Mouse (Mus musculus) hindbrain, embryonic 14.5 days (tissue): ENCODE results near the gene Cep104. TPM values are rescaled to one million over a fixed set of nuclear protein-coding genes. Genes with fewer than 3 reads are reported as not detected.
A peak's percentile ranks its signal among the peaks of the same experiment; 100 is the strongest.

Experiments used
- ATAC-seq: fragments of 200-750 bp; cut with Nextera tagmentation; 2 replicates; pipeline ENCODE4 v1.8.0; 2017; ENCODE audit warnings: moderate number of reproducible peaks, mild to moderate bottlenecking, moderate TSS enrichment, moderate library complexity; ENCODE audit not compliant: low FRiP score
- DNase-seq: peaks from one replicate; pipeline ENCODE4 v3.0.0-alpha.2; 2015; ENCODE audit warnings: low spot score
- H3K27ac ChIP-seq: fragments of 300-500 bp; sonication (generic); 2 replicates; pipeline ENCODE4 v1.5.1; 2014; ENCODE audit warnings: mild to moderate bottlenecking, moderate library complexity
- H3K27me3 ChIP-seq: fragments of 300-500 bp; sonication (generic); 2 replicates; pipeline ENCODE4 v1.6.1; 2014; ENCODE audit warnings: mild to moderate bottlenecking, low read length, mixed read lengths; ENCODE audit not compliant: control insufficient read depth, insufficient read depth
- H3K36me3 ChIP-seq: fragments of 300-500 bp; sonication (generic); replicated peaks from 2 replicates; pipeline ENCODE4 v1.6.1; 2014; ENCODE audit not compliant: control insufficient read depth, insufficient read depth
- H3K4me1 ChIP-seq: fragments of 300-500 bp; sonication (generic); replicated peaks from 2 replicates; pipeline ENCODE4 v1.6.1; 2014; ENCODE audit warnings: antibody characterized with exemption, low read length, mixed read lengths; ENCODE audit not compliant: control insufficient read depth, insufficient read depth
- H3K4me2 ChIP-seq: fragments of 300-500 bp; sonication (generic); replicated peaks from 2 replicates; pipeline ENCODE4 v1.6.1; 2014; ENCODE audit warnings: mild to moderate bottlenecking, moderate library complexity
- H3K4me3 ChIP-seq: fragments of 300-500 bp; sonication (generic); replicated peaks from 2 replicates; pipeline ENCODE4 v1.5.1; 2014; ENCODE audit warnings: mild to moderate bottlenecking, low read length
- H3K9ac ChIP-seq: fragments of 300-500 bp; sonication (generic); 2 replicates; pipeline ENCODE4 v1.6.1; 2014
- H3K9me3 ChIP-seq: fragments of 300-500 bp; sonication (generic); 2 replicates; pipeline ENCODE4 v1.6.1; 2016; ENCODE audit warnings: low read length; ENCODE audit not compliant: control insufficient read depth
- WGBS: fragments of 180-500 bp; shearing (Covaris S2); extraction: QIAGEN DNeasy Blood & Tissue Kit; methylation state at CpG from one replicate; pipeline ENCODE4 v1.1.7; 2014; 5-methylcytosine and 5-hydroxymethylcytosine counted together
- polyA plus RNA-seq: library from polyadenylated mRNA; unstranded; fragments of >200 nt; fragmentation: Nextera tagmentation; extraction: Ambion mirVana; gene quantifications from 2 replicates; pipeline ENCODE4 v1.2.1, GENCODE M21; 2014

Gene Cep104
- 15.3 and 16.4 TPM in 2 replicates for polyA plus RNA-seq

GRCm38 (mm10) chr4:153974431-153975291 lies at the start of gene Cep104, which contains the start of gene Dffb:
Gene Cep104 (plus strand): TSS chr4:153975194.
Gene Dffb (minus strand): TSS chr4:153975126.
- H3K9ac ChIP-seq = peak within 1 kb of the TSS; percentile 87
- H3K27me3 ChIP-seq = no peaks in the 10 kb centered on the region
- DNase-seq (peak; percentile 95), ATAC-seq (peak; percentile 98)
- H3K36me3 ChIP-seq = peaks cover 32% of the 10 kb centered on the region
- peak within 1 kb of the TSS; percentile 92 for H3K4me2 ChIP-seq
- H3K27ac ChIP-seq = peak within 1 kb of the TSS; percentile 65
- H3K9me3 ChIP-seq = no peaks in the 10 kb centered on the region
- H3K4me1 ChIP-seq = peaks cover 15% of the 10 kb centered on the region
- peak within 1 kb of the TSS; percentile 89 for H3K4me3 ChIP-seq
- 2% methylated on average over 68 of the region's 68 CpGs for WGBS

GRCm38 (mm10) chr4:153928772-153929299 lies 46.2 kb upstream of the Cep104 start:
- ATAC-seq = no peak
- H3K27ac ChIP-seq = no peak overlapping the region
- DNase-seq = no peak

GRCm38 (mm10) chr4:153929425-153929824 lies 45.6 kb upstream of the Cep104 start:
- no peak overlapping the region for H3K9ac ChIP-seq
- H3K4me3 ChIP-seq = no peak overlapping the region
- 64% methylated on average over 10 of the region's 10 CpGs for WGBS
- DNase-seq (no peak), ATAC-seq (0 out of 2 replicates have a peak, but pooled peaks have one; percentile 6)
- H3K36me3 ChIP-seq = no peaks in the 10 kb centered on the region
- H3K27ac ChIP-seq = no peak overlapping the region
- no peak overlapping the region for H3K4me2 ChIP-seq
- H3K4me1 ChIP-seq = no peaks in the 10 kb centered on the region
- H3K27me3 ChIP-seq = no peaks in the 10 kb centered on the region
- H3K9me3 ChIP-seq = no peaks in the 10 kb centered on the region

More at GRCm38 (mm10) chr4:153928772-153929299, 46.2 kb upstream of the Cep104 start:
- no peak overlapping the region for H3K9ac ChIP-seq
- H3K4me3 ChIP-seq = no peak overlapping the region
- H3K36me3 ChIP-seq = no peaks in the 10 kb centered on the region
- no peaks in the 10 kb centered on the region for H3K4me1 ChIP-seq
- no peaks in the 10 kb centered on the region for H3K27me3 ChIP-seq
- no peaks in the 10 kb centered on the region for H3K9me3 ChIP-seq
- H3K4me2 ChIP-seq = no peak overlapping the region
- WGBS = 38% methylated on average over 11 of the region's 11 CpGs

- no peak overlapping the region for H3K4me2 ChIP-seq
- ATAC-seq (0 out of 2 replicates have a peak, but pooled peaks have one; percentile 11), DNase-seq (no peak)
- no peak overlapping the region for H3K27ac ChIP-seq
- H3K9ac ChIP-seq = no peak overlapping the region
- 49% methylated on average over 4 of the region's 4 CpGs for WGBS
- no peaks in the 10 kb centered on the region for H3K36me3 ChIP-seq
- no peak overlapping the region for H3K4me3 ChIP-seq
- H3K9me3 ChIP-seq = no peaks in the 10 kb centered on the region
- no peaks in the 10 kb centered on the region for H3K27me3 ChIP-seq
- no peaks in the 10 kb centered on the region for H3K4me1 ChIP-seq
Measured at GRCm38 (mm10) chr4:153929921-153930320, 45.1 kb upstream of the Cep104 start.

GRCm38 (mm10) chr4:153943243-153943642 lies 31.8 kb upstream of the Cep104 start:
- no peak overlapping the region for H3K9ac ChIP-seq
- ATAC-seq = no peak
- 53% methylated on average over 4 of the region's 4 CpGs for WGBS

GRCm38 (mm10) chr4:153944261-153944660 lies 30.7 kb upstream of the Cep104 start:
- H3K36me3 ChIP-seq = no peaks in the 10 kb centered on the region
- no peak overlapping the region for H3K27ac ChIP-seq
- WGBS = 52% methylated on average over 6 of the region's 6 CpGs
- no peak overlapping the region for H3K4me3 ChIP-seq
- ATAC-seq (no peak), DNase-seq (no peak)
- no peaks in the 10 kb centered on the region for H3K27me3 ChIP-seq
- H3K4me2 ChIP-seq = no peak overlapping the region
- no peak overlapping the region for H3K9ac ChIP-seq
- H3K4me1 ChIP-seq = no peaks in the 10 kb centered on the region
- no peaks in the 10 kb centered on the region for H3K9me3 ChIP-seq

More at GRCm38 (mm10) chr4:153943243-153943642, 31.8 kb upstream of the Cep104 start:
- no peak overlapping the region for H3K27ac ChIP-seq
- H3K9me3 ChIP-seq = no peaks in the 10 kb centered on the region
- no peak overlapping the region for H3K4me3 ChIP-seq
- DNase-seq = peak; percentile 65
- H3K36me3 ChIP-seq = no peaks in the 10 kb centered on the region
- no peaks in the 10 kb centered on the region for H3K4me1 ChIP-seq
- no peak overlapping the region for H3K4me2 ChIP-seq
- no peaks in the 10 kb centered on the region for H3K27me3 ChIP-seq

- no peak overlapping the region for H3K27ac ChIP-seq
- H3K4me3 ChIP-seq = no peak overlapping the region
- no peaks in the 10 kb centered on the region for H3K4me1 ChIP-seq
- no peak overlapping the region for H3K4me2 ChIP-seq
- H3K27me3 ChIP-seq = no peaks in the 10 kb centered on the region
- H3K9me3 ChIP-seq = no peaks in the 10 kb centered on the region
- 81% methylated on average over 6 of the region's 6 CpGs for WGBS
- DNase-seq (no peak), ATAC-seq (no peak)
- H3K9ac ChIP-seq = no peak overlapping the region
- no peaks in the 10 kb centered on the region for H3K36me3 ChIP-seq
Measured at GRCm38 (mm10) chr4:153945741-153946140, 29.3 kb upstream of the Cep104 start.

GRCm38 (mm10) chr4:153950372-153950771 lies 24.6 kb upstream of the Cep104 start:
- Histone ChIP-seq H3K27ac (no peak overlapping the region), H3K27me3 (no peaks in the 10 kb centered on the region), H3K9ac (no peak overlapping the region), H3K4me3 (no peak overlapping the region), H3K9me3 (no peaks in the 10 kb centered on the region), H3K4me2 (0 out of 2 replicates have a peak overlapping the region, but pooled peaks have one; percentile 6), H3K4me1 (no peaks in the 10 kb centered on the region), H3K36me3 (no peaks in the 10 kb centered on the region)
- ATAC-seq (no peak), DNase-seq (no peak)
- 75% methylated on average over 2 of the region's 2 CpGs for WGBS

- Histone ChIP-seq H3K9me3 (no peaks in the 10 kb centered on the region), H3K9ac (no peak overlapping the region), H3K4me3 (no peak overlapping the region), H3K27ac (no peak overlapping the region), H3K27me3 (no peaks in the 10 kb centered on the region), H3K4me2 (no peak overlapping the region), H3K36me3 (no peaks in the 10 kb centered on the region), H3K4me1 (0 out of 2 replicates have a peak, but pooled peaks cover 4% of the 10 kb centered on the region)
- 59% methylated on average over 3 of the region's 3 CpGs for WGBS
- no peak for DNase-seq
- no peak for ATAC-seq
Measured at GRCm38 (mm10) chr4:153951150-153951549, 23.8 kb upstream of the Cep104 start.
